Mouse (Mus musculus): ENCODE measurements around the gene Gm32742. TPM values are rescaled to one million over a fixed set of nuclear protein-coding genes. Genes with fewer than 3 reads are reported as not detected.
A peak's percentile ranks its signal among the peaks of the same experiment; 100 is the strongest.

Gm32742 gene
- polyA plus RNA-seq, 1 experiment from 2014 or later = not detected

DNA sequence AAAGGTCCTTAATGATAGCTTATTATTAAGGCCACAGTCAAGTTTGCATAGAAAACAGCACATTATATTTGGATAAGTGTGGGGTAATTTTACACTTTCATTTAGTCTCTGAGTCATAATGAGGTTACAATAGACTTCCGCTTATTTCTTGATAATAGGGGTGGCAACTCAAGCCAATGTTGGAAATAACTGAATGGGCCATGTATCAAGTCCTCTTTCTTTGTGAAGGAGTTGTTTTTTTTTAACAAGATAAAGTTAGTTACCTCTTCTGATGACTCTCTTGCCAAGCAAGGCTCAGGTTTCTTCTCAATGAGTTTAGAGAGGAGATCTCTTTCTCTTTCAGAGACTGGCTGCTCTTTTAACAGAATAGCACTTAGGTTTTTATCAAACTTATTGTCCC, 27.0 kb downstream of the Gm32742 start:
- ATAC-seq (ENCODE audit: low FRiP score) (no peak), DNase-seq (ENCODE audit: low spot score, missing footprints) (no peak)
- Histone ChIP-seq H3K27me3 (ENCODE audit: control insufficient read depth, insufficient read depth, low read length) (no peaks in the 10 kb centered on the region), H3K4me1 (ENCODE audit: control insufficient read depth, insufficient read depth, low read length) (no peaks in the 10 kb centered on the region), H3K27ac (ENCODE audit: low read depth, low read length) (no peak overlapping the region), H3K4me3 (ENCODE audit: low read depth, low read length) (no peak overlapping the region), H3K36me3 (ENCODE audit: control insufficient read depth, insufficient read depth, low read length) (no peaks in the 10 kb centered on the region), H3K9me3 (ENCODE audit: control insufficient read depth, low read length) (no peaks in the 10 kb centered on the region), H3K9ac (ENCODE audit: low read length) (no peak overlapping the region), H3K4me2 (no peak overlapping the region)
- 98% methylated on average over 1 of the region's 1 CpGs for WGBS

DNA sequence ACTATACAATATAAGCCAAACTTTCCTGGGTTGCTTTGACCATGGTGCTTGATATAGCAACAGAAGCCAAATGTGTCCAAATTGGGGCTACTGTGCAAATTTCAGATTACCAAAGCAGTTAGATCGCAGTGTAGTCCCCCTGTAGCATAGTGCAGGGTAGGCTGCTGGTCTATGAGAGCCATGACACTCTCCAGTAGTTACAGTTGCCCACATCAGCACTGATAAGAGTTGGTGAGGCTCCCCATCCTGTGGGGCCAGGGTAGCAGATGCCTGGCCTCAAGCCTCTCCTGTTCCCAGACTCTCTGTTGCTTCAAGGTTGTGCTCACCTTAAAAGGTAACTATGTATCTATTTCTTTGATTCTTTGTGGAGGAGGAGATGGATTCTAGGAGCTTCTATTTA, 27.5 kb downstream of the Gm32742 start:
- Histone ChIP-seq H3K9ac (ENCODE audit: low read length) (no peak overlapping the region), H3K36me3 (ENCODE audit: control insufficient read depth, insufficient read depth, low read length) (no peaks in the 10 kb centered on the region), H3K9me3 (ENCODE audit: control insufficient read depth, low read length) (no peaks in the 10 kb centered on the region), H3K27ac (ENCODE audit: low read depth, low read length) (no peak overlapping the region), H3K4me2 (no peak overlapping the region), H3K4me1 (ENCODE audit: control insufficient read depth, insufficient read depth, low read length) (no peaks in the 10 kb centered on the region), H3K4me3 (ENCODE audit: low read depth, low read length) (no peak overlapping the region), H3K27me3 (ENCODE audit: control insufficient read depth, insufficient read depth, low read length) (no peaks in the 10 kb centered on the region)
- DNase-seq (ENCODE audit: low spot score, missing footprints) (no peak), ATAC-seq (ENCODE audit: low FRiP score) (no peak)
- 83% methylated on average over 1 of the region's 1 CpGs for WGBS

DNA sequence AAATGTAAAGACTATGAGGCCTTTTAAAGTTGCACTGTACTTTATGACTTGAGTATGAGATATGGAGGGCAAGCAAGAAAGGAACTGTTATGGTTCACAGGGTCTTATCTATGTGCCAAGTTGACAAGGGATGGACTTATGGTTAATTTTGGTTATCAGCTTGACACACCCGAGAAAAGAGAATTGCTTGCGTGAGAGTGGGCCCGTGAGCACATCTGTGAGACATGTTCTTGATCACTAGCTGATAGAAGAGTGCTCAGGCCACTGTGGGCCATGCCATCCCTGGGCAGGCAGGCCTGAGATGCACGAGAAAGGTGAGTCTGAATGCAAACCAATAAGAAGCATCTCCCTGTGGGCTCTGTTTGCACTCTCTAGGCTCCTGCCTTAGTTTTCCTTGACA, 27.9 kb downstream of the Gm32742 start:
- WGBS = 79% methylated on average over 4 of the region's 4 CpGs
- ATAC-seq (ENCODE audit: low FRiP score) (no peak), DNase-seq (ENCODE audit: low spot score, missing footprints) (no peak)

DNA sequence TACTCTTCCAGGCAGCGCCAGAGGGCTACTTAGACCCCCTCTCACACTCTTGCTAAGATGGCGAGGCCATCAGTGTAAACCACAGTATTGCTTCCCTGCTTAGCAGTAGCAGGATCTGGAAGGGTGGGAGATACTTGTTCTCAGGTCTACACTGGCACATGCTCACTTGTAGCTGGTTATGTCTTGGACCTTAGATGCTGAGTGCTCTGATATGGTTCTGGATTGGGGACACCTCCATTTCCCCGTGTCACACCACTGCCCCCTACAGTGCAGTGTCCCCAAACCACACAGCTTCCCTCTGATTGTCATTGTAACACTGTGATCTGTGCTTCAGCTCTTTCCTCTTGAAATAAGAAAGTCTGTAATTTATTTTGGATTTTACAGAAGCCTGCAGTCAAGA, 28.3 kb downstream of the Gm32742 start:
- ATAC-seq (ENCODE audit: low FRiP score) = no peak
- H3K9me3 ChIP-seq (ENCODE audit: control insufficient read depth, low read length) = no peaks in the 10 kb centered on the region
- 64% methylated on average over 3 of the region's 3 CpGs for WGBS
- no peaks in the 10 kb centered on the region for H3K27me3 ChIP-seq (ENCODE audit: control insufficient read depth, insufficient read depth, low read length)
- no peaks in the 10 kb centered on the region for H3K4me1 ChIP-seq (ENCODE audit: control insufficient read depth, insufficient read depth, low read length)
- H3K27ac ChIP-seq (ENCODE audit: low read depth, low read length) = no peak overlapping the region
- H3K36me3 ChIP-seq (ENCODE audit: control insufficient read depth, insufficient read depth, low read length) = no peaks in the 10 kb centered on the region
- no peak overlapping the region for H3K9ac ChIP-seq (ENCODE audit: low read length)
- H3K4me3 ChIP-seq (ENCODE audit: low read depth, low read length) = no peak overlapping the region
- DNase-seq (ENCODE audit: low spot score, missing footprints) = no peak
- H3K4me2 ChIP-seq = no peak overlapping the region

More for the DNA sequence above, 27.9 kb downstream of the Gm32742 start:
- H3K27ac ChIP-seq (ENCODE audit: low read depth, low read length) = no peak overlapping the region
- H3K9ac ChIP-seq (ENCODE audit: low read length) = no peak overlapping the region
- no peaks in the 10 kb centered on the region for H3K9me3 ChIP-seq (ENCODE audit: control insufficient read depth, low read length)
- no peaks in the 10 kb centered on the region for H3K4me1 ChIP-seq (ENCODE audit: control insufficient read depth, insufficient read depth, low read length)
- no peaks in the 10 kb centered on the region for H3K27me3 ChIP-seq (ENCODE audit: control insufficient read depth, insufficient read depth, low read length)
- no peak overlapping the region for H3K4me3 ChIP-seq (ENCODE audit: low read depth, low read length)
- H3K4me2 ChIP-seq = no peak overlapping the region
- H3K36me3 ChIP-seq (ENCODE audit: control insufficient read depth, insufficient read depth, low read length) = no peaks in the 10 kb centered on the region

DNA sequence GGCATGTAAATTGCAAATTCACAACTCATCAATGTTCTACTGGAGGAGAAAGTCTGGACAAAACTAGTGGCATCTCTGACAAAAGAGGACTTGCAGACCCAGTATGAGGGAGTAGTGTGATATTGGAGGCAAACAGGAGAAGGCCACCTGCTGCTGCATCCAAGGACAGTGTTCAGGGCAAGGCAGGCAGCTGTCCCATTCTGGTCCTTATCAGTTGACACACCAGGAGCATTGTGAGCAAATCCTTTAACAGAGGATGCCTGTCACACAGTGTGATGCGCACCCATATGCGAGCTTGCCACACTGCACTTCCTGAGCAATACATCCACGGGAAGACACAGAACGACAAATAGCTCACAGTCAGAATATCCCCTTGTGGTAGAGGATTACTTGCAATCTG, 50.5 kb downstream of the Gm32742 start:
- no peaks in the 10 kb centered on the region for H3K27me3 ChIP-seq (ENCODE audit: control insufficient read depth, insufficient read depth, low read length)
- H3K4me2 ChIP-seq = no peak overlapping the region
- no peak overlapping the region for H3K9ac ChIP-seq (ENCODE audit: low read length)
- DNase-seq (ENCODE audit: low spot score, missing footprints) (no peak), ATAC-seq (ENCODE audit: low FRiP score) (no peak)
- no peaks in the 10 kb centered on the region for H3K36me3 ChIP-seq (ENCODE audit: control insufficient read depth, insufficient read depth, low read length)
- no peak overlapping the region for H3K27ac ChIP-seq (ENCODE audit: low read depth, low read length)
- no peak overlapping the region for H3K4me3 ChIP-seq (ENCODE audit: low read depth, low read length)
- WGBS = 75% methylated on average over 4 of the region's 4 CpGs
- H3K9me3 ChIP-seq (ENCODE audit: control insufficient read depth, low read length) = no peaks in the 10 kb centered on the region
- H3K4me1 ChIP-seq (ENCODE audit: control insufficient read depth, insufficient read depth, low read length) = no peaks in the 10 kb centered on the region

DNA sequence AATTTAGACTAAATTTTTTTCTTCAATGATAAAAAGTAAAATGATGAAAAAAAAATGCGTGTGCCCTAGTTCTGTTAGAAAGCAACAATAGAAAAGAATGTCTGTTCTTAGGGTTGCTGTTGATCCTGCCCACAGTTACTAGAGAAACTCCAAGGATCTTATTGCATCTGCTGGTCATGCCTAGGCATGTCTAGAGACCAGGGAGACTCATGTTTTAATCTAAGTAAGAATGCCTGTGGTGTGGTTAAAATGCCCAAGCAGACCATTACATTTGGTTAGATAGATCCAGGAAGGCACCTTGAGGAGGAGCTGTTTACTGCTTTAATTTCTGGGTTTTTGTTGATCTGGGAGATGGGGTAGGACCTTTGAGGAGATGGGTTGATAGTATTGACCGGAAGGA, 59.6 kb downstream of the Gm32742 start:
- DNase-seq (ENCODE audit: low spot score, missing footprints) = no peak
- 85% methylated on average over 2 of the region's 2 CpGs for WGBS

DNA sequence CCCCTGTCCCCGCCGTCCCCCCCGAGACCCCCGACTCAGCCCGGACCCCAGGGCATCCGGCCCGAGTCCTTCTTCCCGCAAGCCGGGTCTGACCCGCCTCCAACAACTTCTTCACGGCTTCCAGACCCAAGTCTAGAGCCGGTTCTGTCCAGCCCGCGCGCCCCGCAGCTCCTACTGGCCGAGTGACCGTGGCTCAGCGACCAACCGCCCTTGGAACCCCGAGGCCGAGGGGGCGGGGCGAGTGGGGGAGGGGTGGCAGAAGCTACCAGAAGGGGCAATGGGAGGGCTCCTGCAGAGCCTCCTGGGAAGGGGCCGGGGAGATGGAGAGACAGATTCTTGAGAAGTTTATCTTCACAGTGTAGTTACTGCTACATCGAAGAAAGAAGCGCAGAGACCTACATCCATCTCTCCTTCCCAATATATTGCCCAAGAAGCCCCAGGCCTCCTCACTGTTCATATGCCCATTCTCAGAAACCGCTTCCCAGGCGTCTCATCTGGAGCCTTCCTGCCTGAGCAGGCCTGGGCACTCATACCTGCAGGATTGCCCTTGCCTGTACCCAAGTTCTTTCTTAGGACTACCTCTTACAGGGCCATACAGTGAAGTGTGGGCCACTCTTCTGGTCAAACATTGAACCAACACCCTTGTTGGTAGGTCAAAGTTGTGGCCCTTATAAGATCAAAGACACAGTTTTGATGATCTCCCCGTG, 61.4 kb downstream of the Gm32742 start:
- DNase-seq (ENCODE audit: low spot score, missing footprints) (peak; percentile 95), ATAC-seq (ENCODE audit: low FRiP score) (peak; percentile 76)
- peaks cover 9% of the 10 kb centered on the region for H3K4me1 ChIP-seq (ENCODE audit: control insufficient read depth, insufficient read depth, low read length)
- H3K27me3 ChIP-seq (ENCODE audit: control insufficient read depth, insufficient read depth, low read length) = peaks cover 8% of the 10 kb centered on the region; the same call in 1 of the 2 replicates
- no peaks in the 10 kb centered on the region for H3K9me3 ChIP-seq (ENCODE audit: control insufficient read depth, low read length)
- H3K4me3 ChIP-seq (ENCODE audit: low read depth, low read length) = peak overlapping the region; percentile 52
- peak overlapping the region; percentile 76 for H3K9ac ChIP-seq (ENCODE audit: low read length)
- WGBS = 16% methylated on average over 21 of the region's 30 CpGs
- H3K36me3 ChIP-seq (ENCODE audit: control insufficient read depth, insufficient read depth, low read length) = no peaks in the 10 kb centered on the region
- H3K27ac ChIP-seq (ENCODE audit: low read depth, low read length) = no peak overlapping the region
- H3K4me2 ChIP-seq = peak overlapping the region; percentile 100

More for the DNA sequence above, 59.6 kb downstream of the Gm32742 start:
- Histone ChIP-seq H3K9me3 (ENCODE audit: control insufficient read depth, low read length) (no peaks in the 10 kb centered on the region), H3K36me3 (ENCODE audit: control insufficient read depth, insufficient read depth, low read length) (no peaks in the 10 kb centered on the region), H3K4me3 (ENCODE audit: low read depth, low read length) (no peak overlapping the region), H3K27ac (ENCODE audit: low read depth, low read length) (no peak overlapping the region), H3K4me2 (no peak overlapping the region), H3K9ac (ENCODE audit: low read length) (no peak overlapping the region), H3K27me3 (ENCODE audit: control insufficient read depth, insufficient read depth, low read length) (peaks cover 8% of the 10 kb centered on the region; the same call in 1 of the 2 replicates), H3K4me1 (ENCODE audit: control insufficient read depth, insufficient read depth, low read length) (peaks cover 9% of the 10 kb centered on the region)
- ATAC-seq (ENCODE audit: low FRiP score) = no peak

DNA sequence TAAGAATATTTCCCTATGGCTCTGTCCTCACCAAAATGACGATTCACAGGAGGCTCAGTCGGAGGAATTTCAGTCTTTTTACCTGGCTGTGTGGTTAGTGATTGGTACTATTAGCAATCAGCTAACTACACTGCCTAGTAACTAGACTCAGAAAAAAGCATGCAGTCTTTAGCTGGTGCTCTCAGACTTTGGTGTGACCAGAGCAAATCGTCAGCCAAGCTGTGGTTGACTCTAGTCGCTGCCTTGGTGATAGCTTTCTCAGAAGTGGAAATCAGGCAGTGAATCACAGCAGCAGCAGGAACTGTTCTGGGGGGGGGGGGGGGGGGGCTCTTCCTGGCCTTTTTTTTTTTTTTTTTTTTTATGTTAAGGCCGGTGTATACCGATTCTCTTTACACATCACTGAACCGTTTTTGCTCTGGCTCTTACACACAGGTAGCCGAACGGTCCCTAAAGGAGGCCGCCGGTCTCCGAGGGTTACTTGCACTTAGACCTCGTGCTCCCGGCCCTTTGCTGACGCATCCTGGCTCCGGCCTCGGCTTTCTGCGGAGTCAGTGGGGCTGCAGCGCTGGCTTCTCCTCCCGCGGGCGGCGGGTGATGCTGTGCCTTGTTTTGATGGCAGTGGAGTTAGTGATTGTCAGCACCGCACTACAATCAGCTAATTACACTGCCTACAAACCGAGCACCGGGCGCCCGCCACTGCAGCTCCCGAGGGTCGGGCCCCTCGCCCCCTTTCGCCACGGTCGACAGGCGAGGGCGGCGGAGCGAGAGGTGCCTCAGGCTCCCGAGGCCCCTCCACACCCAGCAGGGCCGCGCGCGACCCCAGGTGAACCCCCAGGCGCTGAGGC, 62.1 kb downstream of the Gm32742 start:
- H3K4me2 ChIP-seq = peak overlapping the region; percentile 100
- peaks cover 9% of the 10 kb centered on the region for H3K4me1 ChIP-seq (ENCODE audit: control insufficient read depth, insufficient read depth, low read length)
- ATAC-seq (ENCODE audit: low FRiP score) = peak; percentile 86
- H3K9ac ChIP-seq (ENCODE audit: low read length) = peak overlapping the region; percentile 76
- H3K4me3 ChIP-seq (ENCODE audit: low read depth, low read length) = peak overlapping the region; percentile 52
- H3K9me3 ChIP-seq (ENCODE audit: control insufficient read depth, low read length) = no peaks in the 10 kb centered on the region
- peaks cover 8% of the 10 kb centered on the region; the same call in 1 of the 2 replicates for H3K27me3 ChIP-seq (ENCODE audit: control insufficient read depth, insufficient read depth, low read length)
- peak; percentile 95 for DNase-seq (ENCODE audit: low spot score, missing footprints)
- no peaks in the 10 kb centered on the region for H3K36me3 ChIP-seq (ENCODE audit: control insufficient read depth, insufficient read depth, low read length)
- H3K27ac ChIP-seq (ENCODE audit: low read depth, low read length) = no peak overlapping the region
- WGBS = 2% methylated on average over 44 of the region's 44 CpGs
